Mouse (Mus musculus): ENCODE results near the gene Pdzrn3. TPM values are rescaled to one million over a fixed set of nuclear protein-coding genes. Genes with fewer than 3 reads are reported as not detected.

Pdzrn3 gene
- total and polyA plus RNA-seq, 3 experiments, result not detected

DNA sequence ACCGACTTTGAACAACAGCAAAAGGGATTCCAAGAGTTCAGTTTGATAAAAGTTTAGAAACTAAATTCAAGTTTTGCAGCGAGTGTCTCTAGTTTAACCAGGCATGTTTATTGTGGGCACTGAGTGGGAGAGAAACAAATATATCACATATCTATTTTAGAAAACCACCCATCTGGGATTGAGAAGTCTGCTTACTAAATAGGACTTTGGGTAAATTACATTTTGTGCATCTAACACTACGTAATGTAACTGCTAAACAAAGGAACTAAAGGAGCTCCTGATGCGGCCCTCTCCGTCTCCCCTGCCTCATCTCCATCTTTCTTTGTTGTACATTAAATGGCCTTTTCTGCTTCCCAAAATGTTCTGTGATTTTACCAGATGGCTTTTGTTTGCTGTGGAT lies 40.5 kb upstream of the Pdzrn3 start:
- H3K36me3 ChIP-seq (replicated peaks in 1 of 2; ENCODE audit: control insufficient read depth in 1 of 2, insufficient read depth in 1 of 2, low read length in 1 of 2), result no peaks in the 10 kb centered on the region
- TF ChIP-seq MYC (IDR thresholded peaks at IDR 0.05; ENCODE audit: low read depth, low read length), result no peak
- no peak for TF ChIP-seq MXI1 (IDR thresholded peaks at IDR 0.05; ENCODE audit: low read depth, low read length)
- no peak for TF ChIP-seq JUND (conservative IDR thresholded peaks at IDR 0.05; ENCODE audit: low read depth, low read length)
- no peak for TF ChIP-seq CHD2 (IDR thresholded peaks at IDR 0.05; ENCODE audit: low read length)
- no peak for TF ChIP-seq USF1 (IDR thresholded peaks at IDR 0.05; ENCODE audit: low read depth, low read length)
- no peak for TF ChIP-seq JUN (IDR thresholded peaks at IDR 0.05; ENCODE audit: insufficient read depth, low read depth, low read length)
- no peak for TF ChIP-seq RAD21 (IDR thresholded peaks at IDR 0.05; ENCODE audit: low read depth, low read length)
- TF ChIP-seq ETS1 (conservative IDR thresholded peaks at IDR 0.05; ENCODE audit: low read depth, low read length), result no peak
- TF ChIP-seq ZKSCAN1 (IDR thresholded peaks at IDR 0.05; ENCODE audit: borderline replicate concordance, low read depth, low read length), result no peak
- TF ChIP-seq SMC3 (IDR thresholded peaks at IDR 0.05; ENCODE audit: low read depth, low read length), result no peak
- TF ChIP-seq MAX (IDR thresholded peaks at IDR 0.05; ENCODE audit: low read length), result no peak
- no peak for TF ChIP-seq KAT2A (IDR thresholded peaks at IDR 0.05; ENCODE audit: insufficient replicate concordance, low read length)
- no peak for TF ChIP-seq NELFE (IDR thresholded peaks at IDR 0.05; ENCODE audit: low read depth, low read length)
- no peak for TF ChIP-seq SIN3A (IDR thresholded peaks at IDR 0.05; ENCODE audit: low read length)
- TF ChIP-seq MAFK (IDR thresholded peaks at IDR 0.05; ENCODE audit: insufficient replicate concordance, low read length), result no peak
- no peak for TF ChIP-seq TBP (conservative IDR thresholded peaks at IDR 0.05; ENCODE audit: low read depth, low read length)
- no peak for TF ChIP-seq CHD1 (IDR thresholded peaks at IDR 0.05; ENCODE audit: low read depth, low read length)
- TF ChIP-seq MAZ (IDR thresholded peaks at IDR 0.05; ENCODE audit: low read depth, low read length), result no peak
- H3K27me3 ChIP-seq (replicated peaks), result no peaks in the 10 kb centered on the region
- dilution Hi-C loops (cut with MboI; ENCODE audit: extremely low pct_ligation_motif_present, extremely low pct_unique_long_range_greater_than_20kb, low sequenced_read_pairs), result no loop called here
- no peaks in the 10 kb centered on the region for H3K4me1 ChIP-seq (ENCODE audit: control insufficient read depth in 1 of 2, insufficient read depth in 2 of 2)
- H3K4me2 ChIP-seq (ENCODE audit: insufficient read depth, low read depth, poor library complexity, severe bottlenecking), result no peak overlapping the region
- no peak for DNase-seq (ENCODE audit: extremely low read depth)
- H3K79me2 ChIP-seq (replicated peaks; ENCODE audit: control insufficient read depth, extremely low read depth, insufficient read depth, poor library complexity, severe bottlenecking), result no peaks in the 10 kb centered on the region
- H3K27ac ChIP-seq (ENCODE audit: insufficient read depth, low read depth), result no peak overlapping the region
- in situ Hi-C loops (cut with MboI; ENCODE audit: low pct_ligation_motif_present, low pct_unique_long_range_greater_than_20kb, low sequenced_read_pairs), result no loop called here
- peaks cover 41% of the 10 kb centered on the region for H3K9me3 ChIP-seq (replicated peaks; ENCODE audit: low read length)
- no peak overlapping the region for H3K9ac ChIP-seq (ENCODE audit: insufficient read depth, low read depth)
- H3K4me3 ChIP-seq (replicated peaks in 1 of 3; ENCODE audit: low read depth in 2 of 3, low read length in 2 of 3, poor library complexity in 1 of 3), result no peak overlapping the region

GRCm38 (mm10) chr6:101411701-101412100 lies 34.0 kb upstream of the Pdzrn3 start:
- DNase-seq (ENCODE audit: extremely low read depth), result no peak
- no peaks in the 10 kb centered on the region for H3K27me3 ChIP-seq (replicated peaks)
- dilution Hi-C loops (cut with MboI; ENCODE audit: extremely low pct_ligation_motif_present, extremely low pct_unique_long_range_greater_than_20kb, low sequenced_read_pairs), result no loop called here
- H3K9ac ChIP-seq (ENCODE audit: insufficient read depth, low read depth), result no peak overlapping the region
- H3K79me2 ChIP-seq (replicated peaks; ENCODE audit: control insufficient read depth, extremely low read depth, insufficient read depth, poor library complexity, severe bottlenecking), result no peaks in the 10 kb centered on the region
- in situ Hi-C loops (cut with MboI; ENCODE audit: low pct_ligation_motif_present, low pct_unique_long_range_greater_than_20kb, low sequenced_read_pairs), result no loop called here
- H3K36me3 ChIP-seq (replicated peaks in 1 of 2; ENCODE audit: control insufficient read depth in 1 of 2, insufficient read depth in 1 of 2, low read length in 1 of 2), result no peaks in the 10 kb centered on the region
- no peaks in the 10 kb centered on the region for H3K4me1 ChIP-seq (ENCODE audit: control insufficient read depth in 1 of 2, insufficient read depth in 2 of 2)
- no peak overlapping the region for H3K4me2 ChIP-seq (ENCODE audit: insufficient read depth, low read depth, poor library complexity, severe bottlenecking)
- peaks cover 36% of the 10 kb centered on the region for H3K9me3 ChIP-seq (replicated peaks; ENCODE audit: low read length)
- no peak overlapping the region for H3K27ac ChIP-seq (ENCODE audit: insufficient read depth, low read depth)
- TF ChIP-seq NRF1 (IDR thresholded peaks at IDR 0.05; ENCODE audit: low read depth, low read length) (no peak), SIN3A (IDR thresholded peaks at IDR 0.05; ENCODE audit: low read length) (no peak)
- H3K4me3 ChIP-seq (replicated peaks in 1 of 3; ENCODE audit: low read depth in 2 of 3, low read length in 2 of 3, poor library complexity in 1 of 3), result no peak overlapping the region
